Mouse (Mus musculus): Measurements from ENCODE around the gene Cables2.

Cables2 gene

DNA sequence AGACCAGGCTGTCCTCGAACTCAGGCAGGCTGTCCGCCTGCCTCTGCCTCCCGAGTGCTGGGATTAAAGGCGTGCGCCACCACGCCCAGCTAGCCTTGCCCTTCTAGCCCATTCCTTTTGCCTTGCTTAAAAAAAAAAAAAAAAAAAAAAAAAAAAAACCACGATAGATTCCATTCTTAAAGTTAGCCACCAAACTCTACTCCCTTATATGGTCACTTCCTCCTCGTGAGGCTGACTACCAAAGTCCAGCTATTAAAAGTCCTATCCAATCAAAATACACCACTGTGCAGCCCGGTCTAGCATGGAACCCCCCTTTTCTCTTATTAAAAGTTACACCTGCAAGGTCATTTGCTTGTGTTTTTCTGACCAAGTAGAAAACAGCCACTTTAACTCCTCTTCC, 17.6 kb downstream of the Cables2 start:
- no peak for DNase-seq (ENCODE audit: extremely low spot score)

DNA sequence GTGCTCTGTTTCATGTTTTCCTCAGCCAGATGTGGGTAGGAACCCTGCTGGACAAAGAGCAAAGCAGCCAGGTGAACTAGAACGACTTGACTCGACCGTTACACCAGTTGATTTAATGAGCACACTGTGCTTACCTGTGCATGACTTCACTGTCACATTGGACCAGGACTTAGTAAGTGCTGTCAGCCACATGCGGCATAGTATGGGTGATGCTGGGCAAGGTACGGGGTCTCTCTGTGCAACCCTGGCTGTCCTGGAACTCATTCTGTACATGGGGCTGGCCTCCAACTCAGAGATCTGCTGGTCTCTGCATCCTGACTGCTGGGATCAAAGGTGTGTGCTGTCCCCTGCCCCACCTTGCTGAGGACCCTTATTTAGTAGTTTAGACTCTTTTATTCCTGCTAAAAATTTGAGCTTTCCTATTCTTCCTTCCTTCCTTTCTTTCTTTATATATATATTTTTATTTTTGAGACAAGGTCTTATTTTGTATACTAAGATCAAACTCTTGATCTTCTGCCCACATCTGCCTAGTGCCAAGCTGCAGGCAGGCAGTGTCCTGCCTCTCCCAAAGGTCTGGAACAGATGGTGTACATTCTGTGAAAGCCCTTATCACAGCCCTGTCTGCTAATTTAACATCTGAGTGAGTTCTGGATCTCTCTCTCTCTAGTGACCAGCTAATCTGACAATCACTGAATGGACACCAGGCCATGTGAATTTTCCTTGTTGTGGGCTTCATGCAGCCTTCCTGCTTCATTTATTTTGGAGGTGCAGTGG, 18.7 kb downstream of the Cables2 start:
- DNase-seq (ENCODE audit: extremely low spot score): no peak

DNA sequence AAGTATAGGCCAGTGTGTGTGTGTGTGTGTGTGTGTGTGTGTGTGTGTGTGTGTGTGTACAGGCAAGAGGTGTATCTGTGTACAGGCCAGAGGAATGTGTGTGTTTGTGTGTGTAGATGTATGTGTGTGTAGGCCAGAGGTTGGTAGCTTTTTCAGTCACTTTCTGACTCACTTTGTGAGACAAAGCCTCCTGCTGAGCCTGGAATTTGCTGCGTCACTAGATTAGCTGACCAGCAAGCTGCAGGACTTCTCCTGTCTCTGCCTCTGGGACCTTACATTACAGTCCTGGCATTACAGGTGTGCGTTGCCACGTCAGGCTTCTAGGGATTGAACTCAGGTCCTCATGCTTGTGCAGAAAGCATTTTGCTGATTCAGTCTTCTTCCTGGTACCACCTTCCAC, 21.5 kb downstream of the Cables2 start:
- no peak for DNase-seq (ENCODE audit: extremely low spot score)

GRCm38 (mm10) chr2:180250930-180251611, 22.2 kb downstream of the Cables2 start:
- DNase-seq (ENCODE audit: extremely low spot score): peak; percentile 82

GRCm38 (mm10) chr2:180248947-180249660, 24.2 kb downstream of the Cables2 start:
- DNase-seq (ENCODE audit: extremely low spot score): no peak

DNA sequence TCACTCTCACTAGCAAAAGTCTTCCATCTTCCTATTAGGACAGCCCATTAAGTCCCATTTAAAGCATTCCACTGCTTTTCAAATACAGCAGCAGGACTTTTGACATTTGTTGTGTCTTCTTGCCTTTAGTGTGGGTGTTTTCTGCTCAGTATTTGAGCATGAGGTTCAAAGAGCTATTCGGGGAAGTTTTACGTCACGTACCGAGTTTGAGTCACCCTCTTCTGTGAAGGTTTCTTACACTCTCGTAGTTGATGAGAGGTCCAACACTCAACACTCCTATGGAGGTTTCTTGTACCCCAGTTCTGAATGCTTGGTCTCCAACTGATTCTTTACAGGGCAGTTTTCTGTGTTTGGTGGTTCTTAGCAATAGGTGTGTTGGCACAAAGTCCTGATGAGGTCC, 25.4 kb downstream of the Cables2 start:
- DNase-seq (ENCODE audit: extremely low spot score): no peak

- no peak for DNase-seq (ENCODE audit: extremely low spot score)
These were observed 30.2 kb downstream of the Cables2 start for GRCm38 (mm10) chr2:180243108-180243507.

- no peak for DNase-seq (ENCODE audit: extremely low spot score)
These were observed 34.7 kb downstream of the Cables2 start for GRCm38 (mm10) chr2:180238591-180238990.

- DNase-seq (ENCODE audit: extremely low spot score): no peak
These were observed 35.5 kb downstream of the Cables2 start for GRCm38 (mm10) chr2:180237601-180238345.

- no peak for DNase-seq (ENCODE audit: extremely low spot score)
These were observed 36.4 kb downstream of the Cables2 start for GRCm38 (mm10) chr2:180236930-180237329.

DNA sequence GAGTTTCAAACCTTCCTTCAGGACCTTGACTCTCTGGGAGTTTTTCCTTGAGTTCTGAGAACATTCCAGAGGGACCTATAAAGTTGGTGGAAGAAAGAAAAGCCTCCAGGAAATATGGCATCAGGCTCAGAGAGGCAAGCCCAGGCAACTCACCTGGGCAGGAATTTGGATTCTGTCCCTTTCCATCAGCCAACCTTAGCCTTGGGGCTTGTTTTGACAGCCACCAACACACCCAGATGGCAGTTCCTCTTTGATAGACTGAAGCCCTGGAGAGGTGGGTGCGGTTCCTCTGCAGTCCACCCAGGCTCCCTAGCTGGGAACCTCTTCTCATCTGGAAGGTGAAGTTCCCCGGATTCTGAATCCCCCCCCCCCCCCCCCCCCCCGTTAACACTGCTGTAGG, 36.8 kb downstream of the Cables2 start:
- no peak for DNase-seq (ENCODE audit: extremely low spot score)

- no peak for DNase-seq (ENCODE audit: extremely low spot score)
These were observed 37.5 kb downstream of the Cables2 start for GRCm38 (mm10) chr2:180235788-180236187.

GRCm38 (mm10) chr2:180234980-180235379, 38.3 kb downstream of the Cables2 start:
- DNase-seq (ENCODE audit: extremely low spot score): no peak

- DNase-seq (ENCODE audit: extremely low spot score): no peak
These were observed 38.9 kb downstream of the Cables2 start for GRCm38 (mm10) chr2:180234353-180234752.

DNA sequence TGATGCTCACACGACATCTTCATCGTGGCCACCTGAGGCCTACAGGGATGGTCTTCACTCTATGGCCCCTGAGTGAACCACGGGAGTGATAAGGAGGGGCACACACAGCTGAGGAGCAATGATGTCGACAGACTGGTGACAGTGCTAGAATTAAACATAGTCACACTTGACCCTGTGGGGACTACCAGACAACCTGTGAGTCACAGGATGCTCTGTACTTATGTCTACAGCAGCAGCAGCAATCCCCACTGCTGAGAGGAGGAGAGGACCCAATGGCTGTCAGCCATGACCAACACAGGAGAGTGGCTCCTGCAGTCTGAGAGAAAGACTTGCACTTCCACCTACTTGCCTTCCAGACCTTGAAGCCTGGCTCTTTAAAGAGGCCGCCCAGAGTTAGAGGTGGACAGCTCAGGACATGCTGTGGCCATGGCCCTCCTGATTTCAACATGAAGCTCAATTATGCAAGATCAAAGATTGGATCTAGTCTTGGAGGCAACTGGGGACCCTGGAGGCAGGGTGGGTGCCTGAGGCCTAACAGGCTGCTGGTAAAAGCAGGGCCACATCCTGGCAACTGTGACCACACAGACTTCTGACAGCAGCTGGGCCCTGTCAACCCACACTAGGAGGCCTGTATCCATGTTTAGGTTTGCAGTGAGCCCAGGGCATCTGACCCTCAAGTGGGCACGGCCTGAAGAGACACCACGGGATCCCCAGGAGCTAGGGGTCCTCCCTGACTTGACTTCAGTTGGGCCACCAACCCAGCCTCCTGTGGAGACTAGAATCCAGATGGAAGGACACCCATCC, 40.0 kb downstream of the Cables2 start:
- no peak for DNase-seq (ENCODE audit: extremely low spot score)

- DNase-seq (ENCODE audit: extremely low spot score): no peak
These were observed 42.8 kb downstream of the Cables2 start for GRCm38 (mm10) chr2:180230482-180230881.

DNA sequence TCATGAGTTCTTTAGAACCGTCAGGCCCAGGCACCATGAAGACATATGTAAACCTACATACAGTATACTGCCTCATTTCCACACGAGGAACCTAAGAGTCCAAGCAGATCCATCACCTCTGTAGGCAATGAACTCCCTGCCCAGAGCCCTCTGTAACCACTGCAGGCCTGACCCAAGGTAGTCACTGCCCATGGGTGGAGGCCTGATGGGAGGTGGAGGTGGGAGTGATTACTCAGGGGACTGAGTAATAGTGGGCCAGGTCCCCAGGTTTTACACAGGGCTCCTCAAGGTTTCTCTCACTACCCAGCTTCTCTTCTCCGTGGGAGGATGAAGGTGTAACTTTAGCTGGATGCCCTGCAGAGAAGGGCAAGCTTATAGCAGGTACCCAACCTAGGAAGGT, 44.2 kb downstream of the Cables2 start:
- no peak for DNase-seq (ENCODE audit: extremely low spot score)

DNA sequence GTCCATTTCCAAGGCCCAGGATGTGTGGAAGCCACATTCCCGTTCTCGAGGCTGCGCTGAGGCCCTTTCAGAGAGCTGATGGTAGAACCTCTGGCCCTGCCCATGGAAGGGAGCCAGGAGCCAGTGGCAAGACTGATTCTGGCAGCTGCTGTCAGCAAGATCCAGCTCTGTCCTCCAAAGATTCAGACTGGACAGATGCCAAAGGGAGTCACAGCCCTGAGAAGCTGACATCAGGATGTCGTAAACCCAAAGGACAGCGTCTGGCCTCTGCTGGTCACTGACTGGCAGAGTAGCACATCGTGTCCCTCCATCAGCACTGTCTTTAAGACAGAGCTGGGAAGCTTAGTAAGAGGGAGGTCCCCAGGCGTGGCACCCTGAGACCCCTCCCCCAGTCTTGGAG, 44.7 kb downstream of the Cables2 start:
- DNase-seq (ENCODE audit: extremely low spot score): no peak

- DNase-seq (ENCODE audit: extremely low spot score): no peak
These were observed 45.2 kb downstream of the Cables2 start for GRCm38 (mm10) chr2:180228060-180228458.

GRCm38 (mm10) chr2:180227262-180228059, 45.8 kb downstream of the Cables2 start:
- peak; percentile 90 for DNase-seq (ENCODE audit: extremely low spot score)
